Mouse (Mus musculus): ENCODE results near the gene Slc16a9. TPM values are rescaled to one million over a fixed set of nuclear protein-coding genes. Genes with fewer than 3 reads are reported as not detected.
A peak's percentile ranks its signal among the peaks of the same experiment; 100 is the strongest.
"Not testable (repeated sequence)": the region's sequence is repeated elsewhere in the genome, so short reads cannot be mapped to it uniquely, and the experiment has no call there.

Slc16a9 gene
- polyA plus RNA-seq, 1 experiment: not detected

DNA sequence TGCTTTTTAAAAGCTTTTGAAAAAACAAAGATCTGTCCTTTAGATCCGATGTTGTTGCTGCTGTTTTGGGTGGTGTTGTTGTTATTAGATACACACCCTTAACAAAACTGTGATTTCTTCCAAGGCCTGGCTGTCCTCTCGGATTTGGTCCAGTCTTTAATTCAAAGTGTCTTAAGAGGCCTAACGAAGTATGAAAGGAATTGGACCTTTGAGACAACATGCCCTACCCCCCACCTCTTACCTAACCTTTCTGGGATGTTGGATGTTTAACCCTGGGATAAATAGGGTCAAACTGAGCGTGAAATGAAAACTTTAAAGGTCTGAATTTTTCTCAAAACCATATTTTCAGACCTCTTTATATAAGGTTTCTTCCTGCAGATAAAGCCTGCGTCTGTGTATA is 23.9 kb upstream of the Slc16a9 start:
- Histone ChIP-seq H3ac (ENCODE audit: control insufficient read depth, insufficient read length, low read depth) (no peak overlapping the region), H3K79me2 (ENCODE audit: control insufficient read depth, insufficient read depth) (no peaks in the 10 kb centered on the region), H3K27me3 (ENCODE audit: control insufficient read depth, insufficient read depth, insufficient read length) (no peaks in the 10 kb centered on the region), H3K79me3 (ENCODE audit: low read depth) (no peaks in the 10 kb centered on the region), H3K4me3 (ENCODE audit: insufficient read depth, poor library complexity, severe bottlenecking) (no peak overlapping the region), H3K36me3 (ENCODE audit: control insufficient read depth, insufficient read depth) (no peaks in the 10 kb centered on the region)
- TF ChIP-seq USF1 (IDR thresholded peaks at IDR 0.05; ENCODE audit: low read depth) (no peak), CTCF (IDR thresholded peaks at IDR 0.05; ENCODE audit: control insufficient read depth, insufficient read depth, insufficient read length) (no peak)

DNA sequence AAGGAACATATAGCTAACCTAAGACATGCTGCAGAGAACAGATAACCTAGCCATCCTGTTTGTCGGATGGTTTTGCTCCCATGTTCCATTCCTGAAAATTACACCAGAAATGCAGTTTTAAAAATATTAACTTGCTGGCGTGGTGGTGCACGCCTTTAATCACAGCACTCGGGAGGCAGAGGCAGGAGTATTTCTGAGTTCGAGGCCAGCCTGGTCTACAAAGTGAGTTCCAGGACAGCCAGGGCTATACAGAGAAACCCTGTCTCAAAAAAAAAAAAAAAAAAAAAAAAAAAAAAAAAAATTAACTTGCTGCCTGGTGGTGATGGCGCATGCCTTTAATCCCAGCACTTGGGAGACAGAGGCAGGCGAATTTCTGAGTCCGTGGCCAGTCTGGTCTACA is 22.7 kb upstream of the Slc16a9 start:
- H3K79me3 ChIP-seq (ENCODE audit: low read depth); H3K4me3 ChIP-seq (ENCODE audit: insufficient read depth, poor library complexity, severe bottlenecking); H3K36me3 ChIP-seq (ENCODE audit: control insufficient read depth, insufficient read depth); H3K27me3 ChIP-seq (ENCODE audit: control insufficient read depth, insufficient read depth, insufficient read length); H3K79me2 ChIP-seq (ENCODE audit: control insufficient read depth, insufficient read depth); H3ac ChIP-seq (ENCODE audit: control insufficient read depth, insufficient read length, low read depth): not testable (repeated sequence)

DNA sequence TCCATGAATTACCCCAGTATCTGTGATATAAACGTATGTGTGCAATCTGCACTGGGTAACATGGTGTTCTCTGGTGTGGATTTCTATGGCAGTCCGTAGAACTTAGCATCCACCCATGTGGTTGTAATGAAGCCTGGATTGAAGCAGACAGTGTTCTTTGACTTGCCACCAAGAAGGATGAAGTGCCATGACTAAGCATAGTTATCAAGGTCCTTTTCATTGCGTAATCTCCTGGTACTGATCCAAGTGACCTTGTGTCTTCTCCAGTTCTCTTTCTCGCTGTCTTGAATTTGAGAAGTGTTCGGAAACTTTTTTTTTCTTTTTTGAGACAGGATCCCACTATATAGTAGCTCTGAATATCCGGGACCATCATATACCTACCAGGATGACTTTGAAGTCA is 20.3 kb upstream of the Slc16a9 start:
- Histone ChIP-seq H3K36me3 (ENCODE audit: control insufficient read depth, insufficient read depth) (no peaks in the 10 kb centered on the region), H3ac (ENCODE audit: control insufficient read depth, insufficient read length, low read depth) (no peak overlapping the region), H3K4me3 (ENCODE audit: insufficient read depth, poor library complexity, severe bottlenecking) (no peak overlapping the region), H3K79me2 (ENCODE audit: control insufficient read depth, insufficient read depth) (no peaks in the 10 kb centered on the region), H3K27me3 (ENCODE audit: control insufficient read depth, insufficient read depth, insufficient read length) (no peaks in the 10 kb centered on the region), H3K79me3 (ENCODE audit: low read depth) (no peaks in the 10 kb centered on the region)
- TF ChIP-seq CEBPB (IDR thresholded peaks at IDR 0.05; ENCODE audit: low read depth) (peak; percentile 68), MAX (IDR thresholded peaks at IDR 0.05) (no peak)

- Histone ChIP-seq H3K79me3 (ENCODE audit: low read depth) (no peaks in the 10 kb centered on the region), H3K27me3 (ENCODE audit: control insufficient read depth, insufficient read depth, insufficient read length) (no peaks in the 10 kb centered on the region), H3K4me3 (ENCODE audit: insufficient read depth, poor library complexity, severe bottlenecking) (no peak overlapping the region), H3K79me2 (ENCODE audit: control insufficient read depth, insufficient read depth) (no peaks in the 10 kb centered on the region), H3K36me3 (ENCODE audit: control insufficient read depth, insufficient read depth) (no peaks in the 10 kb centered on the region), H3ac (ENCODE audit: control insufficient read depth, insufficient read length, low read depth) (no peak overlapping the region)
- no peak for TF ChIP-seq MYOD1 (IDR thresholded peaks at IDR 0.05; ENCODE audit: control insufficient read depth, insufficient read length, low read depth)
- TF ChIP-seq CEBPB (IDR thresholded peaks at IDR 0.05; ENCODE audit: low read depth): no peak
- TF ChIP-seq MAX (IDR thresholded peaks at IDR 0.05): no peak
- no peak for TF ChIP-seq CTCF (IDR thresholded peaks at IDR 0.05; ENCODE audit: control insufficient read depth, insufficient read depth, insufficient read length)
- no peak for TF ChIP-seq MYOG (IDR thresholded peaks at IDR 0.05; ENCODE audit: control insufficient read depth, extremely low read depth, insufficient read length)
- TF ChIP-seq USF1 (IDR thresholded peaks at IDR 0.05; ENCODE audit: low read depth): no peak
- no peak for TF ChIP-seq FOSL1 (IDR thresholded peaks at IDR 0.05; ENCODE audit: insufficient read depth, low read length, poor library complexity, severe bottlenecking)
Observed at GRCm38 (mm10) chr10:70225760-70226159, 19.1 kb upstream of the Slc16a9 start.

- Histone ChIP-seq H3K79me3 (ENCODE audit: low read depth) (no peaks in the 10 kb centered on the region), H3K79me2 (ENCODE audit: control insufficient read depth, insufficient read depth) (no peaks in the 10 kb centered on the region), H3K4me3 (ENCODE audit: insufficient read depth, poor library complexity, severe bottlenecking) (no peak overlapping the region), H3K36me3 (ENCODE audit: control insufficient read depth, insufficient read depth) (no peaks in the 10 kb centered on the region), H3K27me3 (ENCODE audit: control insufficient read depth, insufficient read depth, insufficient read length) (no peaks in the 10 kb centered on the region), H3ac (ENCODE audit: control insufficient read depth, insufficient read length, low read depth) (no peak overlapping the region)
- TF ChIP-seq USF1 (IDR thresholded peaks at IDR 0.05; ENCODE audit: low read depth) (no peak), FOSL1 (IDR thresholded peaks at IDR 0.05; ENCODE audit: insufficient read depth, low read length, poor library complexity, severe bottlenecking) (no peak), MAX (IDR thresholded peaks at IDR 0.05) (no peak), CTCF (IDR thresholded peaks at IDR 0.05; ENCODE audit: control insufficient read depth, insufficient read depth, insufficient read length) (no peak), MYOG (IDR thresholded peaks at IDR 0.05; ENCODE audit: control insufficient read depth, extremely low read depth, insufficient read length) (no peak)
Observed at GRCm38 (mm10) chr10:70226608-70227007, 18.3 kb upstream of the Slc16a9 start.

DNA sequence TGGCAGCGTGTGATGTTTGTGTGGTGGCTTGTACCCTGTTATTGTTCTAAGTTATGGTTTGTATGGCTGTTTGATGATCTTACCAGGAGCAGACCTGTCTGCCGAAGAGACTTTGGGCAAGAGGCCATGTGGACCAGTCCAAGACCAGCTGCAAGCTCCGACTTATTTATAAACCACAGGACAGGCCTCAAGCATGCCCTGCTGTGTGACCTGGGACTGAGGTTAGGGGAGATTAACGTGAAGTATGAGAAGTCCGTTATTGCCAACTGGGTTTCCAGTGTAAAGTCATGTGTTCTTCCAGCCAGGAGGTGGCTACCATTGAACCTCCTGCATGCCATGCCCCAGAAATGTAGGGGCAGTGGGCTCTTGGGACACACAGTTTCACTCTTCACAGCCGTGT is 14.5 kb upstream of the Slc16a9 start:
- TF ChIP-seq CEBPB (IDR thresholded peaks at IDR 0.05; ENCODE audit: low read depth): no peak
- no peaks in the 10 kb centered on the region for H3K27me3 ChIP-seq (ENCODE audit: control insufficient read depth, insufficient read depth, insufficient read length)
- H3ac ChIP-seq (ENCODE audit: control insufficient read depth, insufficient read length, low read depth): no peak overlapping the region
- no peaks in the 10 kb centered on the region for H3K79me3 ChIP-seq (ENCODE audit: low read depth)
- no peaks in the 10 kb centered on the region for H3K36me3 ChIP-seq (ENCODE audit: control insufficient read depth, insufficient read depth)
- H3K4me3 ChIP-seq (ENCODE audit: insufficient read depth, poor library complexity, severe bottlenecking): no peak overlapping the region
- H3K79me2 ChIP-seq (ENCODE audit: control insufficient read depth, insufficient read depth): no peaks in the 10 kb centered on the region

DNA sequence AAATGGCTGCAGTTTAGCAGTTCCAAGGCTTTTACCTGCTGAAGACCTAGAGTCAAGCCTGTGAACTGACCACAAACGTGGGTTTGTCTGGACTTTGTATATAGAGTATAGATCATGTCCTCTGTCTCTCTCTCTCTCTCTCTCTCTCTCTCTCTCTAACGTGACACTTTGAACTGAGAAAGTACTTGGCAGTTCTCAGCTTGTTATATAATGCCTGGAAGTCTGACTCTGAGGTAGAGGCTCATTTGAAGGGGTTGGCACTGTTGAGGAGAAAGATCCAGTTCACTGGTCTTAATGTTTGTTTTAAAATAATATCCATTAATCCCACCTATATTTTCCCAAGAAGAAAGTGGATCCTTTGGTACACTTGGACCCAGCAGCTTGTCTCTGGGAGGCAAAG is 7.0 kb upstream of the Slc16a9 start:
- Histone ChIP-seq H3K4me3 (ENCODE audit: insufficient read depth, poor library complexity, severe bottlenecking) (no peak overlapping the region), H3K27me3 (ENCODE audit: control insufficient read depth, insufficient read depth, insufficient read length) (peaks cover 3% of the 10 kb centered on the region), H3K79me3 (ENCODE audit: low read depth) (no peaks in the 10 kb centered on the region), H3K36me3 (ENCODE audit: control insufficient read depth, insufficient read depth) (no peaks in the 10 kb centered on the region), H3K79me2 (ENCODE audit: control insufficient read depth, insufficient read depth) (no peaks in the 10 kb centered on the region), H3ac (ENCODE audit: control insufficient read depth, insufficient read length, low read depth) (no peak overlapping the region)
- TF ChIP-seq MAX (IDR thresholded peaks at IDR 0.05) (no peak), MYOD1 (IDR thresholded peaks at IDR 0.05; ENCODE audit: control insufficient read depth, insufficient read length, low read depth) (no peak), CTCF (IDR thresholded peaks at IDR 0.05; ENCODE audit: control insufficient read depth, insufficient read depth, insufficient read length) (no peak), CEBPB (IDR thresholded peaks at IDR 0.05; ENCODE audit: low read depth) (no peak), MYOG (IDR thresholded peaks at IDR 0.05; ENCODE audit: control insufficient read depth, extremely low read depth, insufficient read length) (no peak), USF1 (IDR thresholded peaks at IDR 0.05; ENCODE audit: low read depth) (no peak), FOSL1 (IDR thresholded peaks at IDR 0.05; ENCODE audit: insufficient read depth, low read length, poor library complexity, severe bottlenecking) (no peak)

All from C2C12 (cell line).